Mouse (Mus musculus) embryonic fibroblast, embryonic 13.5 days (primary cell): ENCODE data around the gene Crybb3.

Experiments used
- CTCF ChIP-seq: IDR thresholded peaks from 2 replicates; pipeline ENCODE4 v1.5.1; 2011; ENCODE audit warnings: mild to moderate bottlenecking, control low read depth, low read length, moderate library complexity, borderline replicate concordance; ENCODE audit not compliant: insufficient read depth
- POLR2A ChIP-seq: IDR thresholded peaks from 2 replicates; pipeline ENCODE4 v1.6.1; 2011; ENCODE audit warnings: low read depth, mild to moderate bottlenecking, control low read depth, low read length, moderate library complexity

DNA sequence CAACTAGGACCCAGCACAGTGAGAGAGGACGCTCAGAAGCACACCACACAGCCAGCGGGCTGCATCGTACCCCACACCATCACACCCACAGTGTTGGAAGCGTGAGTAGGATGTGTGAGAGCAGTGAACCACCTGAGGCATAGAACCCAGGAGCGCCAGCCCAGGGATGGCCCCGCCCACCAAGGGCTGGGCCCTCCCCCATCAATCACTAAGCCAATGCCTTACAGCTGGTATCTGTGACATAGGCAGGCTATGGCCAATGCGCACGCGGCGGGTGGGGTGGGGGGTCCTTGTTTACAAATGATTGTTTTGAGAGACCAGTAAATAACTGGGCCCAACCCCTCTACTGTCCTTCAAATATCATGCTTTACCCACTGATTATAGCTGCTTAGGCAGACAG lies 34.5 kb upstream of the Crybb3 start:
- TF ChIP-seq POLR2A (no peak), CTCF (no peak)
